Mouse (Mus musculus): Measurements from ENCODE around the gene Gm5141. TPM values are rescaled to one million over a fixed set of nuclear protein-coding genes. Genes with fewer than 3 reads are reported as not detected.
"Not testable (repeated sequence)": the region's sequence is repeated elsewhere in the genome, so short reads cannot be mapped to it uniquely, and the experiment has no call there.

The Gm5141 gene
- 15.6 and 16.4 TPM in 2 replicates for polyA plus RNA-seq (2016; fragmentation: Nextera tagmentation; extraction: Ambion mirVana)

DNA sequence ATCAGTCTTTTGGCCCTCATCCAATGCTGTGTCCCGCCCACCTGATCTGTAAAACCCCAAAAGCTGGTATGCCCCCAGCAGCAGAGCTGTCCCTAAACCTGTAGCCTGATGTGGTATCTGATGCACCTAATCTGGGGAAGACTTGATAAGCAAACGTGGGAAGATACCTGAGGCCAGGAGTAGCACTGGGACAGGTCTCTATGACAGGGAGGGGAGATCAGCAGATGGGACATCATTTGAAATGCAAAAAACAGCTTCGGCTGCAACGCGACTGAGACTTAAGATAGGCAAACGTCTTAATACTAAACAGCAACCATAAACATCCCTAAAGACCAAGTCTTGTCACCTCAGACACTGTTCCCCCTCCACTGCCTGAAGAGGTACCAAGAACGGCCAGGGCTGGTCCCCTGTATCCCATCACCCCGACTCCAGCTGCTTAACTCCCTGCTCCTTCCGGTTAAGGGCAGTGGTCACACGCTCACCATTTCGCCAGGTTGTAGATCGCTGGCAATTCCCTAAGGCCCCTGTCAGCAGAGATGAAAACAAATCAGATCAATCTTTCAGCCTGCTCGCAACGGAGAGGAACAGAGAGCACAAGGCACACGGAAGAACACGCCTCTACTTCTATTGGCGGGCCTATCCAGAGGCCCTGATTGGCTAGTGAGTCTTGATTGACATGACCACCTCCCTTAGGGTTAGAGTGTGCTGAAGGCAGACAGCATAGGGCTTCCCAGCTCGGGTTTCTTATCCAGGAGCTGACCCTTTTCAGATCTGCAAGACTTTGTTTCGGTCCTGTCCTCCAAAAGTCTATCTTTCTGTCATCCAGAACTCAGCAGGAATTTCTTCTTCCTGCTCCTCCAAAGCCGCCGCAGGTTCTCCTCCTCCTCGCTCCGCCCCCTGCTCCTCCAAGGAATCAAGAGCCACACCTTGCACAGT, at the start of gene Gm5141:
Gene Gm5141, minus strand, starts transcription at position 610 of the 936 bp plus-strand sequence.
- H3K4me3 ChIP-seq (replicated peaks), result peak within 1 kb of the TSS; percentile 53
- H3K27me3 ChIP-seq; H3K9me3 ChIP-seq; H3K4me1 ChIP-seq (replicated peaks); H3K27ac ChIP-seq: not testable (repeated sequence)
- peak within 1 kb of the TSS; percentile 75 for H3K4me2 ChIP-seq
- peak within 1 kb of the TSS; percentile 58 for H3K9ac ChIP-seq (replicated peaks)
- 5% methylated on average over 23 of the region's 23 CpGs for WGBS
- H3K36me3 ChIP-seq, result peaks cover 18% of the 10 kb centered on the region
- ATAC-seq (ENCODE audit: insufficient number of reproducible peaks, insufficient read depth, low FRiP score, low TSS enrichment, low read depth), result peak; percentile 97

DNA sequence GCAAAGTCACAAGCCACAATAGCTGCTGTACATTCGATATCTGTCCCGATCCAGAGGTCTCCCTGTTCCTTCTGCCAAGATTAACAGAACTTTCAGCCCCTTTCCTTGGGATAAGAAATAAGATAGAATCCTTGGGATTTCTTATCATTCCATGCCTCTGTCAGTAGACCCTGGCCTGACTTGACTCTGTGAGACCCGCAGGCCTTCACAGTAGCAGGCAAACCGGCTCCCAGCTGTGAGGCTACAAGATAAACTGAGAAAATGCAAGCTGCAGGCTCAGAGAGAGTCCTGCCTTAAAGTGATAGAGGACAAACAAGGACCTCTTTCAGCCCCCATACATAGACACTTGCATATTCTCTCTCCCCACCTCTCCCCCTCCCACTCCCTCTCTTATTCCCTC, 47.7 kb upstream of the Gm5141 start:
- H3K4me1 ChIP-seq (replicated peaks), result no peaks in the 10 kb centered on the region
- ATAC-seq (ENCODE audit: insufficient number of reproducible peaks, insufficient read depth, low FRiP score, low TSS enrichment, low read depth), result no peak
- no peak overlapping the region for H3K9ac ChIP-seq (replicated peaks)
- no peaks in the 10 kb centered on the region for H3K27me3 ChIP-seq
- no peaks in the 10 kb centered on the region for H3K9me3 ChIP-seq
- no peak overlapping the region for H3K27ac ChIP-seq
- H3K4me3 ChIP-seq (replicated peaks), result no peak overlapping the region
- H3K36me3 ChIP-seq, result no peaks in the 10 kb centered on the region
- WGBS, result 46% methylated on average over 4 of the region's 4 CpGs
- no peak overlapping the region for H3K4me2 ChIP-seq

DNA sequence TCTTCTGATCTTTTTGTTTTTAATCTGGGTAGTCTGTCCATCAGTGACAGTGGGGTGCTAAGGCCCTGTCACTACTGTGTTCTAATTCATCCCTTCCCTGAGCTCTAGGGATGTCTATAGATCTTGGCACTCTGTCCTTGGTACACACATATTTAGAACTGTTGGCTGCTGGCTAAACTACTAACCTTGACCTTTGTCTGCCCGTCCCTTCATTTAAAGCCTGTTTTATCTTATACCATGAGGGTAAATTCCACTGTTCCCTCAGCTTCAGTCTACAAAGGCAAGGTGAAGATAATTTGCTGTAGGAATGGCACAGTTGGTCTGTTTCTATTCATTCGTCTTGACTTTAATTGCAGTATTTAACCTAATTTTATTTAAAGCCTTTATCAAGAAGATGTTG, 46.6 kb upstream of the Gm5141 start:
- Histone ChIP-seq H3K36me3 (no peaks in the 10 kb centered on the region), H3K9me3 (no peaks in the 10 kb centered on the region), H3K27me3 (no peaks in the 10 kb centered on the region), H3K4me1 (replicated peaks) (no peaks in the 10 kb centered on the region), H3K4me2 (no peak overlapping the region), H3K27ac (no peak overlapping the region), H3K4me3 (replicated peaks) (no peak overlapping the region), H3K9ac (replicated peaks) (no peak overlapping the region)
- ATAC-seq (ENCODE audit: insufficient number of reproducible peaks, insufficient read depth, low FRiP score, low TSS enrichment, low read depth), result no peak
- 77% methylated on average over 2 of the region's 2 CpGs for WGBS

DNA sequence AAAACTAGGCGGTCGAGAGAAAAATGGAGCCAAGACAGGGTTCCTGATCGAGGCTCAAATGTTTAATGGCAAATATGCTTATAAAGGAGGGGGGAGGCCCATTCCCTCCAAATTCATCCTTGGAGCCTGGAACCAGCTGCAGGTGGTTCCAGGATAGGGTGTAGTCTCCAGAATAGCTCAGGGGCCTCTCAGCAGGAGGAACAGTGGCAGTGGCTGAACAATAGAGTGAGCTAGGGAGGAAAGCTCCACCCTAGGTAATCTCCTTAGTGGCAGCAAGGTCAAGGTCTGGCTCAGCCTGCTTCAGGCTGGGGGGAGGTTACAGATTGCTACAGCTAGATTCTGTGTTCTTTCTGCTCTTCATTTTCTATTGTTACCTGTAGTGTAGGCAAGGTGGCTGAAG, 30.1 kb upstream of the Gm5141 start:
- H3K36me3 ChIP-seq; H3K9me3 ChIP-seq; H3K27ac ChIP-seq; H3K4me1 ChIP-seq (replicated peaks); H3K27me3 ChIP-seq; H3K9ac ChIP-seq (replicated peaks); ATAC-seq (ENCODE audit: insufficient number of reproducible peaks, insufficient read depth, low FRiP score, low TSS enrichment, low read depth); H3K4me3 ChIP-seq (replicated peaks); H3K4me2 ChIP-seq: not testable (repeated sequence)
- WGBS, result 91% methylated on average over 3 of the region's 3 CpGs

DNA sequence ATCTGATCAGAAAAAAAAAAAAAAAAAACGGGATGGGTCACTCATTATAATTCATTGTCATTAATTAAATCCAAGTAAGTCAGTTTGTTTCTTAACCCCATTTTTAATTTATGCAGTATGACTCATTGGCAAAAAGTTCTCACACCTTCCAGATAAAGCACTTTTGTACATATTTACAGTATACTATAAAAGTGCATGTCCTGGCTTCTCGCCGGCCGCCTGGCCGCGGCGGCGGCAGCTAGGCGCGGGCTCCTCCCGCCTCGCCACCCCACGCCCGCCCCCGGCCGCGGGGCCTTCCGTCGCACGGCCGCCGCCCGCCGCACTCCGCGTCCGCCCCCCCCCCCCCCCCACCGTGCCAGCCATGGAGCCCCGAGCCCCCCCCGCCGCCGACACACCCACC, 27.1 kb upstream of the Gm5141 start:
- no peak for ATAC-seq (ENCODE audit: insufficient number of reproducible peaks, insufficient read depth, low FRiP score, low TSS enrichment, low read depth)
- H3K4me2 ChIP-seq, result peak overlapping the region; percentile 60
- H3K4me1 ChIP-seq (replicated peaks), result no peaks in the 10 kb centered on the region
- H3K4me3 ChIP-seq (replicated peaks), result peak overlapping the region; percentile 40
- H3K9ac ChIP-seq (replicated peaks), result peak overlapping the region; percentile 48; the same call in 1 of the 2 replicates
- WGBS, result 3% methylated on average over 32 of the region's 32 CpGs
- H3K9me3 ChIP-seq, result peaks cover 3% of the 10 kb centered on the region; the same call in 1 of the 2 replicates
- no peaks in the 10 kb centered on the region for H3K27me3 ChIP-seq
- no peaks in the 10 kb centered on the region for H3K36me3 ChIP-seq
- no peak overlapping the region for H3K27ac ChIP-seq

DNA sequence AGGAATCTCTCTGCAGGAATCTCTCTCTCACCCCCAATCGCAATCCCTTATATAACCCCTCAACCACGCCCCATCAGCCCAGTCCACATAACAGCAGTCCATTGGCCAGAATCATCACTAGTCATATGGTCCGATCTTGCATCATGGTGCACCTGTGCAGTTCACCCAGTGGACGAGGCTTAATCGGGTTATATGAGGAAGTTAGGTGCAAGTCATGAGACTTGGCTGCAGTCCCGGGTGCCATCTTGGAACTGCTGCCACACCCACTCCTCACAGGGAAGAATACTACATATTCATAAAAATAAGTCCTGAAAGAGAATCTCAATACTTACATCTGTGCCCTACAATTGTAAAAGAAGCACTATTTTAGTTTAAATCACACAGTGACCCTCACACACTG, 22.4 kb upstream of the Gm5141 start:
- H3K27me3 ChIP-seq; H3K36me3 ChIP-seq; H3K4me2 ChIP-seq; H3K27ac ChIP-seq; H3K4me3 ChIP-seq (replicated peaks); H3K4me1 ChIP-seq (replicated peaks); H3K9me3 ChIP-seq; ATAC-seq (ENCODE audit: insufficient number of reproducible peaks, insufficient read depth, low FRiP score, low TSS enrichment, low read depth); H3K9ac ChIP-seq (replicated peaks): not testable (repeated sequence)
- WGBS, result 90% methylated on average over 6 of the region's 6 CpGs

DNA sequence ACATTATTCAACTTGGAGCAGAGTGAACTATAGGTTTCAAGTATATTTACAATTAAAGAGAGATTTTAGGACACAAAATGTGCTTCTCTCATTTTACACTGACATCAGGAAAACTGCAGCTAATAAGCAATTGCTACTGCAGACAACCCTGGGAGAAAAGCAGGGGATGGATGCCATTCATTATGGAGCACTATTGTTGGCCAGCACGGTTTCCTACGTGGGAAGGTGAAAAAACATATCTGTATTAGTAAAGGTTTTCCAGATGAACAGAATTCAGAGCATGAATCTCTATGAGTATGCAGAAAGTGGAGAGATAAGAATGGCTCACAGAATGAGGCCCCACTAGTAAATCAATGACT, 506 bp upstream of the Gm5141 start:
- H3K4me3 ChIP-seq (replicated peaks), result peak overlapping the region; percentile 53
- H3K9ac ChIP-seq (replicated peaks); H3K27me3 ChIP-seq; H3K27ac ChIP-seq; H3K9me3 ChIP-seq; H3K4me1 ChIP-seq (replicated peaks); ATAC-seq (ENCODE audit: insufficient number of reproducible peaks, insufficient read depth, low FRiP score, low TSS enrichment, low read depth): not testable (repeated sequence)
- H3K36me3 ChIP-seq, result peaks cover 12% of the 10 kb centered on the region
- H3K4me2 ChIP-seq, result peak overlapping the region; percentile 75
- 72% methylated on average over 2 of the region's 2 CpGs for WGBS

DNA sequence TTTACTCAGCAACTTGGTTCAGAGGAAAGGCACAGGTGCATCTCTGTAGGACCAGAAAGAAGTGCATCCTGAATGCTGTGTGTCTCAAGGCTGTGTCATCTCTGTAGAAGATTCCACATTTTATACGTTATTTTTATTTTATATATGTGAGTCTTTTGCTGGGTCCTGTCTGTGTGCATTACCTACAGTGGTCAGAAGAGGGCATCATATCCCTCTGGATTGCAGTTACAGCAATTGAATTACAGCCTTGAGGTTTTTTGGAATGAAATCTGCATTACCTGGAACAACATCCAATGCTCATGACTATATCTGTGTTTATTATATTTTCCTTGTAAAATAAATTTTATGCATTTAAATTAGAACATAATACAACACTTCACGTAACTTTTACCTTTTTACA, 21.8 kb downstream of the Gm5141 start:
- H3K4me1 ChIP-seq (replicated peaks); H3K4me3 ChIP-seq (replicated peaks); H3K9me3 ChIP-seq; H3K27me3 ChIP-seq; H3K4me2 ChIP-seq; H3K9ac ChIP-seq (replicated peaks); H3K27ac ChIP-seq; ATAC-seq (ENCODE audit: insufficient number of reproducible peaks, insufficient read depth, low FRiP score, low TSS enrichment, low read depth); H3K36me3 ChIP-seq: not testable (repeated sequence)
- WGBS, result 66% methylated on average over 2 of the region's 2 CpGs

DNA sequence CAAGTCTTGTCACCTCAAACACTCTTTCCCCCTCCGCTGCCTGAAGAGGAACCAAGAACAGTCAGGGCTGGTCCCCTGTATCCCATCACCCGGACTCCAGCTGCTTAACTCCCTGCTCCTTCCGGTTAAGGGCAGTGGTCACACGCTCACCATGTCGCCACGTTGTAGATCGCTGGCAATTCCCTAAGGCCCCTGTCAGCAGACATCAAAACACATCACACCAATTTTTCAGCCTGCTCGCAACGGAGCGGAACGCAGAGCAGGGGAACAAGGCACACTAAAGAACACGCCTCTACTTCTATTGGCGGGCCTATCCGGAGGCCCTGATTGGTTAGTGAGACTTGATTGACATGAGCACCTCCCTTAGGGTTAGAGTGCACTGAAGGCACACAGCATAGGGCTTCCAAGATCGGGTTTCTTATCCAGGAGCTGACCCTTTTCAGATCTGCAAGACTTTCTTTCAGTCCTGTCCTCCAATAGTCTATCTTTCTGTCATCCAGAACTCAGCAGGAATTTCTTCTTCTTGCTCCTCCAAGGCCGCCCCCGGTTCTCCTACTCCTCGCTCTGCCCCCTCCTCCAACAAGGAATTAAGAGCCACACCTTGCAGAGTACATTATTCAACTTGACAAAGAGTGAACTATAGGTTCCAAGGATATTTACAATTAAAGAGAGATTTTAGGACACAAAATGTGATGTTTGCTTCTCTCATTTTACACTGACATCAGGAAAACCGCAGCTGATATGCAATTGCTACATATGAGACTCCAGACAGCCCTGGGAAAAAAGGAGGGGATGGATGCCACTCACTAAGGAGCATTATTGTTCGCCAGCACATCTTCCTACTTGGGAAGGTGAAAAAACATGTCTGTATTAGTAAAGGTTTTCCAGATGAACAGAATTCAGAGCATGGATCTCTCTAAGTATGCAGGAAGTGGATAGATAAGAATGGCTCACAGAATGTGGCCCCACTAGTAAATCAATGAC, 24.9 kb downstream of the Gm5141 start, which contains the start of gene Platr25:
Gene Platr25, minus strand, starts transcription at position 278 of the 984 bp plus-strand sequence.
- WGBS, result 9% methylated on average over 20 of the region's 20 CpGs
- ATAC-seq (ENCODE audit: insufficient number of reproducible peaks, insufficient read depth, low FRiP score, low TSS enrichment, low read depth), result peak; percentile 85; the same call in 1 of the 2 replicates
- H3K4me2 ChIP-seq, result peak within 1 kb of the TSS; percentile 54
- H3K27ac ChIP-seq; H3K27me3 ChIP-seq; H3K4me1 ChIP-seq (replicated peaks); H3K9me3 ChIP-seq; H3K36me3 ChIP-seq: not testable (repeated sequence)
- peak within 1 kb of the TSS; percentile 50 for H3K4me3 ChIP-seq (replicated peaks)
- H3K9ac ChIP-seq (replicated peaks), result peak within 1 kb of the TSS; percentile 60

DNA sequence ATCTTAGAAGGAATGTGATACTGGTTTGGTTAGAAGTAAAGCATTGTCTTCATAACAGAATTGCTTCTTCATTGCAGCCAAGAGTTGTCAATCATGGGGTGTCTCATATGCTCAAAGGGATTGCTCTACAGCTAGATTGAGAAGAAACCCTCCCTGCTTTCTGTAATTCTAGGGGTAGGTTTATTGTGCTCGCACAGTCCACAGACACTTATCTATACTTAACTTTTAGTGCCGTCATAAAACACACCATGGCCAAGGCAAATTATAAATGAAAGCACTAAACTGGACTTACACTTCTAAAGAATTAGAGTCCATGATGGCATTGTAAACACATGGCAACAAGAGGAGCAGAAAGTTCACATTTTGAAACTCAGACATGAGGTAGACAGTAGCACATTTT, 52.3 kb downstream of the Gm5141 start:
- no peaks in the 10 kb centered on the region for H3K27me3 ChIP-seq
- no peaks in the 10 kb centered on the region for H3K4me1 ChIP-seq (replicated peaks)
- H3K9me3 ChIP-seq, result no peaks in the 10 kb centered on the region
- H3K4me3 ChIP-seq (replicated peaks), result no peak overlapping the region
- no peak for ATAC-seq (ENCODE audit: insufficient number of reproducible peaks, insufficient read depth, low FRiP score, low TSS enrichment, low read depth)
- WGBS, result 81% methylated on average over 2 of the region's 2 CpGs
- no peak overlapping the region for H3K4me2 ChIP-seq
- H3K27ac ChIP-seq, result no peak overlapping the region
- peaks cover 9% of the 10 kb centered on the region; the same call in 1 of the 2 replicates for H3K36me3 ChIP-seq
- no peak overlapping the region for H3K9ac ChIP-seq (replicated peaks)
